Mouse (Mus musculus) kidney, postnatal 4 days (tissue): Measurements from ENCODE around the gene Zfp426.

Source experiments
- DNase-seq, 2 experiments: peaks; one replicate each; pipeline ENCODE4 v3.0.0; 2021; ENCODE audit warnings: mixed read lengths in 2 of 2

Gene Zfp426

DNA sequence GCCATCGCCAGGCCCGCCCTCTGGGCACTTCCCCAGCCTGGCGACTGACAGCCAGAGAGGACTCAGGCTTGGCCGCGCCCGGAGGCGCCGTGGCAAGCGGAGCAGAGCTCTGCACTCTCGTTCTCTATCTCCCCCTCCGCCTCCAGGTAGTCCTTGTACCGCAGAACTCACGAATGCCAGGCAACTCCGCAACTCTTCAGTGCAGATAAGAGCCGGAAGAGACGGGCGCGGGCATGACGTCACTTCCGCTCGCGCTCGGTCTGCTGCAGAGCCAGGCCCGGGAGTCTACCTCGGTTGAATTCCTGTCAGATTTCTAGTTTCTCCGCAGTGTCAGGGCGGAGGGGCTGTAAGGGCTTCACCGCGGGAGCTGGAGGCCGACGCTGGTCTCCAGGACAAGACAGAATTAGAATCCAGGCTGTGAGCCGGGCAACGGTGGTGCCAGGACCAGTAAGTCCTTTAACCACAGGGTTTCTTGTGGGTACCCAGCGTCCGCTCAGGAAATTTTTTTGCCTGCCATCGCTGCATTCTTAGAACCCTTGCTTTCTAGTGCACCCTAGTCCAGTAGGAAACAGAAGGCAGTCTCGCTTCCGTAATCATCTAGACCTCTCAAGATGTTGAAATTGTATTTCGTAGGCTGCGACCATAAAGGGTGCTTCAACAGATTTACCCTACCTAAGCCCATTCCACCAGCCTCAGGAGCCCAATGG, at the start of gene Zfp426:
Gene Zfp426 (minus strand): TSS at position 220 of the 707 bp plus-strand sequence.
- DNase-seq = peak; percentile 86 to 92

DNA sequence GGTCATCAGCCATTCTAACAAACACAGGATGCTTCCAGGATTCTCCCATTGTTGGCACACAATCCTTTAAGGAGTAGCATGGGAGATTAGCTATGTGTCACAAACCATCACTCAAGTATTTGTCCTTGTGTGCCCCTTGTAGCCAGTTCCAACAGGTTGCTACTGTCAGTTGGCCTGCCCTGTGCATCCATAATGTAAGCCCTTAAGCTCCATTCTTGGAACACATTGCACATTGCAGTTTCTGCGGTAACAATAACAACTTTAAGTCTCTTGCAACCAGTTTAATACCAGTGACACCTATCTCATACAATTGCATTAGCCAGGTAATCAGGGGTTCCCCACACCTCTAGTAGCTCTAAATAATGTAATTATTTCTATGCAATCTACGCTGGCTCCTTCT, 44.1 kb upstream of the Zfp426 start:
- DNase-seq = no peak

DNA sequence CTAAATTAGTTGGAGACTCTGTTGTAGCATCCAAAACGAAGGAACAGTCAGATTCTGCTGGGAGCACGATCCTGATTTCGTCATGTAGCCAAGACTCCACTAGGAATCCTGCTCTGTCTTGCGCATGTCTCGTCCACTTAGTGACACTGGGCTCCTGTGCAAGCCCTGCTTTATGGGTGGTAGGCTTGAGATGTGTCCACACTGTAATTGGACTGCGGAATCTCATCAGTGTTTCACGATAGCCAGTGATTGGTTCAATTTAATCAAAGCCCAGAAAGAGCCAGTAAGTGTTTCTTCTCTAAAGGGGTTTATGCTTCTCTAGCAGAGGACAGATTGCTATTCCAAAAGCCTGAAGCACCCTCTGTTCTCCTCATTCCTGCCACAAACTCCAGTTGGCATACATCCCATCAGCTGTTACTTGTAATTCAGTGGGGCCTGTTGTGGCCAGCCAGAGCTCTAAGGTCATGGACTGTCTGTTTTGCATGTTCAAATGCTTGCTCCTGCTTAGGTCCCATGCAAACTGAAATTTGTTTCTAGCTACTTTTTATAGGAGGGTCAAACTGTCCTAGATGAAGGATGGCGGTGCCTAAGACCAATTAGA, 41.9 kb upstream of the Zfp426 start:
- no peak for DNase-seq

- peak; percentile 96 for DNase-seq
Observed at GRCm38 (mm10) chr9:20521306-20521957, 28.9 kb upstream of the Zfp426 start, which contains the start of gene Zfp266. Zfp266 (minus strand) TSS chr9:20521417.

- peak in 1 of 2 experiments; percentile 24 for DNase-seq
Observed at GRCm38 (mm10) chr9:20520531-20521210, 28.1 kb upstream of the Zfp426 start.

DNA sequence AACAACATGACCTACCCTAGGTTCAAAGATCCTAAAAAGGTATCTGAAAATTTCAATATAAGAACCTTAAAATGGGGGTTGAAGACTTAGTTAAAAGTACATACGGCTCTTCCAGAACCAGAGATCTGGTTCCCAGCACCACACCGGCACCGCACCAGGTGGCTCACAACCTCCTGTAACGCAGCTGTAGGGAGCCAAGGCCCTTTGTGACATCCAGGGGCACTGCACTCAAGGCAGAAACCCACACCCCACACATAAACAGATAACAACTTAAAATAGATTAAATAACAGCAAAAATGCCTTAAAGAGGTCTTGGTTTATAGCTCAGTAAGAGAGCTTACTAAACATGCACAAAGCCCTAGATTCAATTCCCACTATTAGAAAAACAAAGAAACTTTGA, 27.4 kb upstream of the Zfp426 start:
- peak in 1 of 2 experiments; percentile 16 for DNase-seq

DNA sequence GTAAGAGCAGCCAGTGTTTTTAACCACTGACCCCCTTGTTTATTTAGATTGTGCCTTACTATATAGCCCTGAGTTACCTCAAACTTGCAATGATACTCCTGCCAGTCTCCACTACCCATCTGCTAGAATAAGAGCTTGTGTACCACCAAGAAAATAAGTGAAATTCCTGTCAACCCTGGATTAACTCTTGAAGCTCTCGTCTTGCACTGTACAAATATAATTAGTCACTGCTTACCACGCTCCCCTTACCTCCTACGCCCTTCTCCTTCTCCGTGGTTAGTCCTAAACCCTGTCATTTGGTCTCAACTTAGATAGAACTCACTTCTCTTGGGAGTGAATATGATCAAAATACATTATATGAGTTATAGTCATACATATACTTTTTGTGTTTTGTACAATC, 26.2 kb upstream of the Zfp426 start:
- DNase-seq = no peak

- DNase-seq = no peak
Observed at GRCm38 (mm10) chr9:20517727-20518126, 25.2 kb upstream of the Zfp426 start.

- no peak for DNase-seq
Observed at GRCm38 (mm10) chr9:20514016-20514415, 21.5 kb upstream of the Zfp426 start.

DNA sequence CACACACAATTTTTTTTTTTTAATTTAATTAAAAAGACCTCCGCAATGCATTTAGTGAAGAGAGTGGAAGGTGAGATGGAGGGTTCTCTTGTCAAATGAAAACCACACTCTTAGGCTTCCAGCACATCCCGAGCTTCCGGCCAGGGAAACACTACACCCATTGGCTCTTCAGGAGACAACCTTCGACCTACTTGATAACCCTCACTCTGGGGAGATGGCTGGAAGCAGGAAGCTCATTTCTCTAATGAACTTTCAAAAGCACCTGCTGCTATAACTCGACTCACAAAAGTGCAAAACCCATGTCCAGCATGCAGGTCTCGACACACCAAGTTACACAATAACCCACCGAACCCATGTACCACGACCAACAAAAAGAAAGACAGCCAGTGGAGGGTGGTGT, 20.2 kb upstream of the Zfp426 start:
- DNase-seq = no peak

GRCm38 (mm10) chr9:20511645-20512044, 19.1 kb upstream of the Zfp426 start:
- no peak for DNase-seq

- DNase-seq = no peak
Observed at GRCm38 (mm10) chr9:20510346-20510745, 17.8 kb upstream of the Zfp426 start.

- DNase-seq = no peak
Observed at GRCm38 (mm10) chr9:20509676-20510075, 17.1 kb upstream of the Zfp426 start.

DNA sequence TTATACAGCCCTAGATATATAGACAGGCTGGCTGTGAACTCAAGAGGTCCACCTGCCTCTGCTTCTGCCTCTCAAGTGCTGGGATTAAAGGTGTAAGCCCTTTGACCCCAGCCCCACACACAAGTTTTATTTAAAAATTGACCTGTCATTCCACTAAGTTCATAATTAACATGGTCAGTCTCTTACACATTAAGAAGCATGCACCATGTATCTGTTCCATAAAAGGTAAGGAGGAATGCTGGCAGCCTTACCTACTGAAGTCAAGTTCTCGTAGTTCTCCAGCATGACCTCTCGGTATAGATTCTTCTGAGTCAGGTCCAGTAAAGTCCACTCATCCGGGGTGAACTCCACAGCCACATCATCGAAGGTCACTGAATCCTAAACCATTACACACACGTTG, 12.3 kb upstream of the Zfp426 start:
- DNase-seq = no peak

DNA sequence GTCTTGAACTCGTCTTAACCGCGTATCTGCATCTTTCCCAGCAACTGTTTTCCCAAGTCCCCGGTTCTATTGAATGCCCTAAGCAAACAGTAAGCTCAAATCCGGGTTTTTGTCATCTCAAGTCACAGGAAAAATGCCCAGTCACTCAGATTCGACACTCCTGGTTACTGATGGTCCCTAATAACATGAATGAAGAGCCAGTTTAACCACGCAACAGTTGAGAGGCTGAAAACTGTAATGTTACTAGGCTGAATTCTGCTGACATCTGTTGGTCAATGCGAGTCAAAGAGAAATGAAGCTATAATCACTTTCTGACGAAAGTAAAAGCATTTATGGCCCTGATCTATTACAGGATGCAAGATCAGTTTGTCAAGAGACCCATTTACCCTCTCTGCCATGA, 735 bp upstream of the Zfp426 start:
- DNase-seq = no peak

DNA sequence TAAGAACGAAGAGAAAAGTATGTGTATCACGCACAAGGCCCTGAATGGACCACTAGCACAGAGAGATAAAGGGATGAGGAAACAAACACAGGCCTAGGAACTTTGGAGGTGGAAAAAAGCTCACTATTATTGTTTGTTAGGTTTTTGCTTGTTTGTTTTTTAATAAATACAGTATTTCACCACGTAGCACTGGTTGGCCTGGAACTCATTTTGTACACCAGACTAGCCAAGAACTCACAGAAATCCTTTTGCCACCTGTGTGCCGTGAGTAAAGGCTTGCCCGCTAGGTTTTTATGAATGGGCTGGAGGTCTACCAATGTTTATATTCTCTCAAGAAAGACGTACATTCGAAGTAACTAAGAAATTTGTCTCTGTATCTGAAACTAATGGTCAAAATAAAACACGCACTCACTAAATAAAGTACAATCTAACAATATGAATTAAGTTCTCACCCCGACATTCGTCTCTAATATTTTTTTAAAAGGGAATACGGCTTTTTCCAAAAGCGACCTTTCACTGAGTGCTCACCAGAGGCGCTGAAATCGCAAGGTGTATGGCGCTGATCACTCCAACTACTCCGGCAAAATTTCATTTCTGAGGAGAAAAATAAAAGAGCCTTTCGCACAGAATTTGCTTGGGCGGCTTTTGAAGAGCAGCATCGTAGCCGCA, 554 bp downstream of the Zfp426 start:
- no peak for DNase-seq

DNA sequence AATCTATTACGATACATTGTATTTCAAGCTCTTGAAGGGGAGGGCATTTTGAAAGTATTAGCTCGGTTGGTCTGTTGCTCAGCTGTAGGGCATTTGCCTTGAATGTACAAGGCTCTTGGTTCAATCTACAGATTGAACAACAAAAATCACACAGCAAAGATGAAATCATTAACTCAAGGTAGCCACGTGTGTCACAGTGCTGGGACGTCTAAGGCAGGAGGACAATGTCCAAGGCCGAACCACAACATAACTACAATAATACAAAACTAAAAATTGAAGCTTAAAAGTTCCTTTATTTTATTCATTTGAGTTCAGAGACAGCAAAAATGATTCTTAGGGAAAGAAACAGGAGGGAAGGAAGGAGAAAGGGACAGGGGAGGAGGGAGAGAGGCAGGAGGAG, 3.0 kb downstream of the Zfp426 start:
- DNase-seq = no peak

GRCm38 (mm10) chr9:20479396-20479795, 13.2 kb downstream of the Zfp426 start:
- peak in 1 of 2 experiments; percentile 18 for DNase-seq

GRCm38 (mm10) chr9:20476632-20477031, 15.9 kb downstream of the Zfp426 start:
- no peak for DNase-seq

DNA sequence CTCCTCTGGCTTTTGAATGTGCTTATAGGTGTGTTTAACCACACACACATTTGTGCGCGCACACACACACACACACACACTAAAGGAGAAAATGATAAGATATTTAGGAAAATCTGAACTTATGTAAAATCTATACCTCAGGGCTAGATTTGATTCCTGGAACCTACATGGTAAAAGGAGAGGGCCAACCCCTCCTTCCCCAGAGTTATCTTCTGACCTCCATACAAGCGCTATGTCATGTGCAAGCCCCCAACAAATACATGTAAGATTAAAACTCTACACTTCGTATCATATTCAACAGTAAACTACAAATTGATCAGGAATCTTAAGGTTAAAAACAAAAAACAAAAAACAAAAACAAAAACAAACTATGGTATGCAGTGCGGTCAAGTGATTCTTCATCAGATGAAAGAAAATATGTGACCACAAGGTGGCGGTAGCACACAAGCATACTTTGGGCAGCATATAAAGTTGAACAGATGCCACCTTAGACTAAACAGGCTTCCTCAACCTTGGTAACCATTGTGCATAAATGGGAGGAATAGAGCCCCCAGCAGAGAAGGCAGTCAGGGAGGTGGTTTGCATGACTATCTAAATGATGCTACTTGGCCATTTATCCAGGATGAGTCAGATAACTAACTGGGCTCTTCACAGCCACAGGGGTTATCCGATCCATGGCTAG, 25.6 kb downstream of the Zfp426 start:
- peak; percentile 62 to 72 for DNase-seq

DNA sequence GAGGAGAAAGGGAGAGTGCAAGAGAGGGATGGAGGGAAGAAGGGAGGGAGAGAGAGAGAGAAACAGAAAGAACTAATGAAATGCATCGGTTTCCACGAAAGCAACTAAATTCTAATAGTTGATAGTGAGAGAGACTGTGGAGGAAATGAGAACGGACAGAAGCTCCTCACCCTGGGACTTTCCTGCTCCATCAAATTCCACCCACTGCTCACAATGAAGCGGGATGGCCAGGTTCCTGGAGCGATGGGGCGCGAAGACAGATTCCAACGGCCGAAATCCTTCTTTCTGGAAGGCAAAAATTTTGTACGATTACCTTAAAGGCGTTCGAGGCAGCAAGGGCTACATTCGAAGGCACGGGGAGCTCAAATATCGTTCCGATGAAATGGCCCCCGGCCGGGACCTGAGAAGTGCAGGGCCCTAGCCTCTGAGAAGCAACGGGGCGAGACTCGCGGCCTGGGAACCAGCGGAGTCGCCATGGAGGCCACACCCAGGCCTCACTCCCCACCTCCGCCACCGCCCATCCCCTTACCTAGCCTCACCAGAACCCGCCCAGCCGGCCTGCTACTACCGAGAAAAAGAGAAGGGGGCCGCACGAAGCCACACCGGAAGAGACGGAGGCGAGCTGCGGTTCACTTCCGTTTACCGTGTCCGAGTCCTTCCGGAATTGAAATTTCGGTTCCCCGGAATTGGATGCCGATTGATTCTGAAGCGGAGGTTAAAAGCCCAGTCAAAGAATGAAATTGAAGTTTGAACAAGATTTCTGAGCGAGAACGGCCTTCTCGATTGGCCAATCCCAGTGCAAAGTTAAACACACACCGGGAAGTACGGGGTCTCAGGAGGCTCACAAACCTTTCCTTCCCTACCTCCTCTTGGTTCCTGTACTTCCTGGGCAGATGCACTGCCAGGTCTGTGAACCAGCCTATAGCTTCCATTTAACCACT, 32.9 kb downstream of the Zfp426 start, which contains the start of gene Zfp26:
Gene Zfp26 (minus strand): TSS at position 786 of the 941 bp plus-strand sequence.
- peak; percentile 82 to 89 for DNase-seq
